Mouse (Mus musculus) right cerebral cortex, postnatal 4 days (tissue): ENCODE results near the gene Obox2.
"Not testable (repeated sequence)": the region's sequence is repeated elsewhere in the genome, so short reads cannot be mapped to it uniquely, and the experiment has no call there.

ENCODE experiments used
- DNase-seq: peaks from one replicate; pipeline ENCODE4 v3.0.0-alpha.2; 2022

Obox2 gene

DNA sequence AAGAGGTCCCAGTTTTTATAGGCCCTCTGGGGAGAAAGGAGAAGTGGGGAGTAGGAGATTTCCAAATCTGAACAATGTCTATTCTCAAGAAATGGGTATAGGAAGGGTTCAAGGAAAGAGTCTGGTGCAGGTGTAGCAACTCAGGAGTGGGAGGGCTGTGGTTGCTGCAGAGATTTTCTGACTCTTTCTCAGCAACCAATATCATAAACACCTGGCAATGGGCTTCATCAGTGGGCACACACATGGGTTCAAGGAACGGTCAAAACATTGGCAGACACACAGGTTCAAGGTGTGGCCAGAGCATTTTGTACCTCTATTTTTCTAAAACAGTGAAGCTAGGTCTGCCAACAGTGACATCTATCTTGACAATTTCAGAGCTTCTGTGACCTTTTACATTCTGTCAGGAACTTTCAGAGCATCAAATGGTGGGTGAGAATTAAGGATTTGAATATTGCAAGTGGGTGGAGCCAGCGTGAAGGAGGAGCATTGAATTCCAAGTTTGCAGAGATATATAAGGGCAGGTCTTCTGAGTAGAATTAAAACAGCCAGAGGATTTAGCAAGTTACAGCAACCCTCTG, at the start of gene Obox2, which contains the start of gene Obox1:
Gene Obox2, plus strand, starts transcription at position 301 of the 578 bp plus-strand sequence.
Gene Obox1, plus strand, starts transcription at position 528 of the 578 bp plus-strand sequence.
- not testable (repeated sequence) for DNase-seq

DNA sequence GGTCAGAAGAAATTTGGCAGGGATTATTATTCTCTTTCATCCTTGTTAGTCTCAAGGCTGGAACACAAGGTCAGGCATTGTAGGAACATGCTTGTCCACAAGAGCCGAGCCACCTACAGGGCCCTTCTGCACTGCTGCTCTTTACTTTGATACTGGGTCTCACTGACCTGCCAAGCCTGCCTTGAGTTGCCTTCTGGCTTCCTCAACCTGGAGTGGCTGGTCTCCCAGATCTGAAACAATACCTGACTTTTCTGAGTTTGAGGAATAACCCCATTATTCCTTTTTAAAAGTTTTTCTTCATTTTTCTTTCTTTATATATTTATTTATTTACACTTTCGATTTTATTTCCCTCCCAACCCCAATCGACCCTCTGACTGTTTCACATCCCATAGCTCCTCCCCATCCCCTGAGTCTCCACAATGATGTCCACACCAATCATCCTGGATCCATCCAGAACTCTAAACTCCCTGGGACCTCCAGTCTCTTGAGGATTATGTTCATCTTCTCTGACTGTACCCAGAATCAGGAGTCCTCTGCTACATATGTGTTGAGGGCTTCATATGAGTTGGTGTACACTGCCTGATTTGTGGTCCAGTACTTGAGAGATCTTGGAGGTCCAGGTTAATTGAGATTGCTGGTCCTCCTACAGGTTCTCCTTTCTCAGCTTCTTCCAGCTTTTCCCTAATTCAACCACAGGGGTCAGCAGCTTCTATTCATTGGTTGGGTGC, 10.8 kb downstream of the Obox2 start:
- not testable (repeated sequence) for DNase-seq

DNA sequence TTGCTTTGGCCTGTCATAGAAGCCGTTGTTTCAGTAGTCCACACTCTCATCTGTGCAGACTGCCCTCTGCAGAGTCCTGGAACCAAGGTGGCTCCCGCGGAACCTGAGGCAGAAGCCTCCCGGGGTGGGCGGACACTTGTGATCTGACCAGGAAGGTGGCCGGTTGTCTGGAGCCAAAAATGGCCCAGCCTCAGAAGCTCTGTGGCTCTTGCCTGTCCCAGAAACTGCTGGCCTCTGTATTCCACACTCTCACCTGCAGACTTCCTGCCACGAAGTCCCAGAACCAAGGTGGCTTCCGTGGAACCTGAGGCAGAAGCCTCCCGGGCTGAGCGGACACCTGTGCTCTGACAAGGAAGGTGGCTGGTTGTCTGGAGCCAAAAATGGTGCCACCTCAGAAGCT, 18.3 kb downstream of the Obox2 start:
- not testable (repeated sequence) for DNase-seq

DNA sequence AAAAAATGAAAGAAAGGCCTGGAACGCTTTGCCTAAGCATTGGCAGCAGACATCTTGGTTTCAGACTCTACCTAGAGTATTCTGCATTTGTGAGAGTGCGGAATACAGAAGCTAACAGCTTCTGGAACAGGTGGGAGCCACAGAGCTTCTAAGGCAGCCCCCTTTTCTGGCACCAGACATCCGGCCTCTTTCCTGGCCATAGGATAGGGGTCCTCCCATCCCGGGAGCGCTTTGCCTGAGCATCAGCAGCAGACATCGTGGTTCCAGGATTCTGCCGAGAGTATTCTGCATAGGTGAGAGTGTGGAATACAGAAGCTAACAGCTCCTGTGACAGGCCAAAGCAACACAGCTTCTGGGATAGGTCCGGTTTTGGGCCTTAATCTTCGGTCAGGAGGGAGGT, 29.5 kb downstream of the Obox2 start:
- DNase-seq, result not testable (repeated sequence)

GRCm38 (mm10) chr7:15425537-15425936, 37.0 kb downstream of the Obox2 start:
- DNase-seq, result not testable (repeated sequence)
